Mouse (Mus musculus) limb, embryonic 14.5 days (tissue): ENCODE data around the gene Mindy3. TPM values are rescaled to one million over a fixed set of nuclear protein-coding genes. Genes with fewer than 3 reads are reported as not detected.
A peak's percentile ranks its signal among the peaks of the same experiment; 100 is the strongest.

Experiments
- ATAC-seq: fragments of 200-750 bp; cut with Nextera tagmentation; 2 replicates; pipeline ENCODE4 v1.8.0; 2017; ENCODE audit warnings: low read depth, moderate number of reproducible peaks, moderate TSS enrichment; ENCODE audit not compliant: low FRiP score
- DNase-seq: peaks from one replicate; pipeline ENCODE4 v3.0.0-alpha.2; 2015; ENCODE audit warnings: low spot score
- H3K27ac ChIP-seq: fragments of 300-500 bp; sonication (generic); replicated peaks from 2 replicates; pipeline ENCODE4 v1.5.1; 2014; ENCODE audit warnings: low read depth, mild to moderate bottlenecking, low read length, moderate library complexity, mixed read lengths
- H3K27me3 ChIP-seq: fragments of 300-500 bp; sonication (generic); 2 replicates; pipeline ENCODE4 v1.6.1; 2014; ENCODE audit warnings: low read length, mixed read lengths; ENCODE audit not compliant: control insufficient read depth, insufficient read depth
- H3K36me3 ChIP-seq: fragments of 300-500 bp; sonication (generic); 2 replicates; pipeline ENCODE4 v1.6.1; 2014; ENCODE audit warnings: mild to moderate bottlenecking, low read length, moderate library complexity, mixed read lengths; ENCODE audit not compliant: control insufficient read depth, insufficient read depth
- H3K4me1 ChIP-seq: fragments of 300-500 bp; sonication (generic); 2 replicates; pipeline ENCODE4 v1.6.1; 2014; ENCODE audit warnings: antibody characterized with exemption, low read length, mixed read lengths; ENCODE audit not compliant: control insufficient read depth, insufficient read depth
- H3K4me2 ChIP-seq: fragments of 300-500 bp; sonication (generic); replicated peaks from 2 replicates; pipeline ENCODE4 v1.6.1; 2014; ENCODE audit warnings: low read depth, mild to moderate bottlenecking, low read length, moderate library complexity; ENCODE audit not compliant: severe bottlenecking
- H3K4me3 ChIP-seq: fragments of 300-500 bp; sonication (generic); replicated peaks from 2 replicates; pipeline ENCODE4 v1.5.1; 2014; ENCODE audit warnings: low read length
- H3K9ac ChIP-seq: fragments of 300-500 bp; sonication (generic); 2 replicates; pipeline ENCODE4 v1.6.1; 2014; ENCODE audit warnings: mild to moderate bottlenecking, low read depth, low read length, moderate library complexity; ENCODE audit not compliant: severe bottlenecking
- H3K9me3 ChIP-seq: fragments of 300-500 bp; sonication (generic); 2 replicates; pipeline ENCODE4 v1.6.1; 2016; ENCODE audit warnings: low read length; ENCODE audit not compliant: control insufficient read depth
- POLR2A ChIP-seq: fragments of 200-500 bp; IDR thresholded peaks from 2 replicates; pipeline ENCODE4 v1.8.0; 2012; ENCODE audit warnings: inconsistent platforms, mild to moderate bottlenecking, moderate library complexity, borderline replicate concordance; ENCODE audit not compliant: insufficient read depth, insufficient read length; ENCODE audit errors: extremely low read depth
- WGBS: fragments of 180-500 bp; shearing (Covaris S2); extraction: QIAGEN DNeasy Blood & Tissue Kit; methylation state at CpG from one replicate; pipeline ENCODE4 v1.1.7; 2014; 5-methylcytosine and 5-hydroxymethylcytosine counted together
- polyA plus RNA-seq, 2 experiments: library from polyadenylated mRNA; depleted of rRNA in 1 of 2; stranded (reverse) in 1 of 2; unstranded in 1 of 2; fragments of >200 nt; fragmentation: Nextera tagmentation in 1 of 2; extraction: Ambion mirVana in 1 of 2; gene quantifications; 2 replicates each; pipeline versions ENCODE4 v1.2.1 to v1.2.3; 2012 to 2014

The Mindy3 gene
- polyA plus RNA-seq, 2 experiments, result 22.6 to 36.9 TPM

DNA sequence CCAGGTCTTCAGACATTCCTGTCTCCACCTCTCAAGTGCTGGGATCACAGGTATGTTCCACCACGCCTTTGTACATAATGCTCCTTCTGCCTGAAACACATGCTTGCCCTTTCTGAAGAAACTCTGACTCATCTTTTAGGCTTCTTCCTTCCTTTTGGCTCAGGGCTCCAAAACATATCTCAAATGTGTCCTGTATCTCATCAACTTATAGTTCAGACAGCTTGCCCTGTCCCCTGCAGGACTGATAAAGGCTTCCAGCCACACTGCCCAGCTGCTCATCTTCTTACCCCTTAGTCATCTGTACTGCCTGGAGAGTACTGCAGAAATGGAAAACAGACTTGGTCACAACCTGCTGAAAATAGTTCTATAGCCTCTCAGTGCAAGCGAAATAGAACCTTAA, 7.0 kb downstream of the Mindy3 start:
- Histone ChIP-seq H3K4me2 (no peak overlapping the region), H3K4me1 (no peaks in the 10 kb centered on the region), H3K9ac (no peak overlapping the region), H3K27ac (no peak overlapping the region), H3K4me3 (no peak overlapping the region), H3K36me3 (peaks cover 3% of the 10 kb centered on the region; the same call in 1 of the 2 replicates), H3K27me3 (no peaks in the 10 kb centered on the region), H3K9me3 (no peaks in the 10 kb centered on the region)
- no peak for DNase-seq
- TF ChIP-seq POLR2A, result no peak
- ATAC-seq, result no peak
- 92% methylated on average over 2 of the region's 2 CpGs for WGBS

DNA sequence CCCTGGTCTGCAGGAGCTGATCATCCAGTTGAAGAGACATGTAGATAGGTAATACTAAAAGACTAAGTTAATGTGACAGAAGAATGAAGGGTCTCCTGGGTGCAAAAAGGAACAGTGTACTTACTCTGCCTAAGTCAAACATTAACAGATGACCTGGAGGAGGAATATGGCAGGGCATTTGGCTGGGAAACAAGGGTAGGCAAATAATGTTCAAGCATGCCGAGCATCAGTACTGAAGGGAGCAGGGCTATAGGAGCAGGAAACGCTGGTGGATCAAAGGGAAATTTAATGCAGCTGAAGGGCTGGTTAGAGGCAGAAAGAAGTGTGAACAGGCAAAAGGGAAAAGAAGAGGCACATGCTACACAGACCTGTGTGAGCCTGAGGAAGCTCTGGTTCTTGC, 8.1 kb downstream of the Mindy3 start:
- H3K27ac ChIP-seq, result no peak overlapping the region
- DNase-seq (no peak), ATAC-seq (no peak)
- no peak overlapping the region for H3K9ac ChIP-seq
- H3K4me1 ChIP-seq, result no peaks in the 10 kb centered on the region
- H3K4me3 ChIP-seq, result no peak overlapping the region
- no peaks in the 10 kb centered on the region for H3K9me3 ChIP-seq
- H3K4me2 ChIP-seq, result no peak overlapping the region
- WGBS, result 30% methylated on average over 2 of the region's 2 CpGs
- H3K27me3 ChIP-seq, result no peaks in the 10 kb centered on the region
- no peak for TF ChIP-seq POLR2A
- H3K36me3 ChIP-seq, result peaks cover 3% of the 10 kb centered on the region; the same call in 1 of the 2 replicates

DNA sequence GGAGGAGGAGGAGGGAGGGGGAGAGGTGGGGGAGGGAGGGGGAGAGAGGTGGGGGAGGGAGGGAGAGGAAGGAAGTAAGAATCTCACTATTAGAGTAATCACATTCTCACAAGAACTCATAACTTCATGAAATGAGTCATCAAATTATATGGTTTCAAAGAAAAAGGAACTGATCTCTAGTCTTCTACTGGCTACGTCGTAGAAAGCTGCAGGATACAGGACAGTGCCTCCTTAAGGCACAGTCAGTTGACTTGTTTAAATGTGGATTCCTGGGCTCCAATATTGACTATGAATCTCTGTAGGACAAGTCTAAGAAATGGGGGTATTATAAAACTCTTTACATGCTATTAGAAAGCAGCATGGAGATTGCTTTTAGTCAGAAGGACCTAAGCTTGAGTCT, 12.5 kb downstream of the Mindy3 start:
- Histone ChIP-seq H3K4me1 (no peaks in the 10 kb centered on the region), H3K9me3 (no peaks in the 10 kb centered on the region), H3K4me2 (no peak overlapping the region), H3K36me3 (peaks cover 2% of the 10 kb centered on the region; the same call in 1 of the 2 replicates), H3K27me3 (no peaks in the 10 kb centered on the region), H3K4me3 (no peak overlapping the region), H3K9ac (no peak overlapping the region), H3K27ac (no peak overlapping the region)
- DNase-seq (no peak), ATAC-seq (no peak)
- TF ChIP-seq POLR2A, result no peak
- 84% methylated on average over 2 of the region's 2 CpGs for WGBS

DNA sequence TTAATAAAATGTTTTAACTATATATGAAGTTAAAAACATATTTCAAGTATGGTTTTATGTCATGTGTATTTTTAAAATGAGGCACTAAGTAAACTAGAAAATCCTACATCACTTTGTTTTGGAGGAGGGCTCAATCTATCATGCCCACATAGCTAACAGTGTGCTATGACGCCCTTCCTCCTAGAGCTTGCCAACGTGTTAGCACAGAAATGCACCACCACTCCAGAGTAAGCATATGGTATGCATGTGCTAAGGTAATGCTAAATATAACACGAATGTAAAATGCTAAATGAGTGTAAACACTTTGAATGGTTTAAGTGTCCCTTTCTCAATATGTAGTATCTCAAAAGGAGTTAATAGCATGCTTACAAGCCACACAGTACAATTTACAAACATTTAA, 16.8 kb downstream of the Mindy3 start:
- Histone ChIP-seq H3K9me3 (no peaks in the 10 kb centered on the region), H3K27ac (no peak overlapping the region), H3K36me3 (0 out of 2 replicates have a peak, but pooled peaks cover 2% of the 10 kb centered on the region), H3K9ac (no peak overlapping the region), H3K4me1 (no peaks in the 10 kb centered on the region), H3K4me2 (no peak overlapping the region), H3K4me3 (no peak overlapping the region), H3K27me3 (no peaks in the 10 kb centered on the region)
- no peak for DNase-seq
- no peak for TF ChIP-seq POLR2A
- WGBS, result 78% methylated on average over 3 of the region's 3 CpGs
- ATAC-seq, result no peak

DNA sequence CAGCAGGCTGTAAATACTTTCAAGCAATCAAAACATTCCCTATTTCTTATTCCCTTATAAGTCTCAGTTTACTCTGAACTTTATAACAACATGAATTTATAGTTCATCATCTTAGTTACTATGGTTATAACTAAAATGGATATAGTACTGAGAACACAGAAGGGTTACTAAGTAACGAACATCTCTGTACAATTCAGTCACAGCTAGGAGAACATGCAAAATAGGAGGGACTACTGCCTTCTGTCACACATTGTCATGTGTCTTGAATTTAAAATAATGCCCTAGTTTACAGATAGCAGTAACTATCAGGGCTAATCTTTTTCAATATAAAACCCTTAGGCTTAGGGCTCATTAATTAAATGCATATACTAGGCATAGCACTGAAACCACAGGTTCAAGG, 18.1 kb downstream of the Mindy3 start:
- no peak for TF ChIP-seq POLR2A
- ATAC-seq (no peak), DNase-seq (no peak)
- Histone ChIP-seq H3K4me1 (no peaks in the 10 kb centered on the region), H3K4me2 (no peak overlapping the region), H3K36me3 (0 out of 2 replicates have a peak, but pooled peaks cover 2% of the 10 kb centered on the region), H3K4me3 (no peak overlapping the region), H3K27me3 (no peaks in the 10 kb centered on the region), H3K27ac (no peak overlapping the region), H3K9me3 (no peaks in the 10 kb centered on the region), H3K9ac (no peak overlapping the region)
- 80% methylated on average over 1 of the region's 1 CpGs for WGBS

DNA sequence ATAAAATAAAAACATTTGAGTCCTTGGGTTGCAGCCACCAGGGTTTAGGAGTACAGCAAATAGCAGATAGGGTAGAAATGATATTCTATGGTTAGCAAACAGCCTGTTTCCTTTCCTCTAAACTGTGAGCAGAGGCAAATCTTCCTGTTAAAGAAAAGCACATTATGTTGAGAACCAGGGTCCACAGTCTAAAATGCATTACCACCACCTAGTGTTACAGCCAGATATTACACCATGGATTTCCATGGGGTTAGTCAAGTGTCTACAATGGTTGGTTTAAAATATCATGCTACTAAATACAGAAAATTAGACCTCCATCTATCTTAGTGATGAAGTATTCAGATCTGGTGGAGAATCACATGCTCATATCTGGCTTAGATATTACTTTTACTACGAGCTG, 30.2 kb downstream of the Mindy3 start:
- peak; percentile 78; the same call in 1 of the 2 replicates for ATAC-seq
- 44% methylated on average over 1 of the region's 1 CpGs for WGBS

More for the DNA sequence above, 30.2 kb downstream of the Mindy3 start:
- no peaks in the 10 kb centered on the region for H3K4me1 ChIP-seq
- no peak overlapping the region for H3K27ac ChIP-seq
- DNase-seq, result peak; percentile 72
- no peaks in the 10 kb centered on the region for H3K27me3 ChIP-seq
- H3K36me3 ChIP-seq, result peaks cover 11% of the 10 kb centered on the region; the same call in 1 of the 2 replicates
- no peak overlapping the region for H3K9ac ChIP-seq
- H3K9me3 ChIP-seq, result no peaks in the 10 kb centered on the region
- H3K4me2 ChIP-seq, result no peak overlapping the region
- TF ChIP-seq POLR2A, result no peak
- no peak overlapping the region for H3K4me3 ChIP-seq
